Mouse (Mus musculus): ENCODE data around the gene Bcl2l2. TPM values are rescaled to one million over a fixed set of nuclear protein-coding genes. Genes with fewer than 3 reads are reported as not detected.
A peak's percentile ranks its signal among the peaks of the same experiment; 100 is the strongest.

Gene Bcl2l2
- total RNA-seq, 2 experiments from 2014 or later: 35.4 to 38.7 TPM

GRCm38 (mm10) chr14:54892200-54892599 lies 9.0 kb downstream of the Bcl2l2 start, which contains the start of gene Pabpn1:
Pabpn1 (plus strand) TSS chr14:54892500.
- DNase-seq (ENCODE audit: low spot score in 2 of 2): no peak

GRCm38 (mm10) chr14:54893651-54894181 lies 10.5 kb downstream of the Bcl2l2 start:
- DNase-seq (ENCODE audit: low spot score in 2 of 2): peak; percentile 84 to 95

GRCm38 (mm10) chr14:54894296-54895151 lies 11.3 kb downstream of the Bcl2l2 start:
- DNase-seq (ENCODE audit: low spot score in 2 of 2): peak; percentile 54 to 73

DNA sequence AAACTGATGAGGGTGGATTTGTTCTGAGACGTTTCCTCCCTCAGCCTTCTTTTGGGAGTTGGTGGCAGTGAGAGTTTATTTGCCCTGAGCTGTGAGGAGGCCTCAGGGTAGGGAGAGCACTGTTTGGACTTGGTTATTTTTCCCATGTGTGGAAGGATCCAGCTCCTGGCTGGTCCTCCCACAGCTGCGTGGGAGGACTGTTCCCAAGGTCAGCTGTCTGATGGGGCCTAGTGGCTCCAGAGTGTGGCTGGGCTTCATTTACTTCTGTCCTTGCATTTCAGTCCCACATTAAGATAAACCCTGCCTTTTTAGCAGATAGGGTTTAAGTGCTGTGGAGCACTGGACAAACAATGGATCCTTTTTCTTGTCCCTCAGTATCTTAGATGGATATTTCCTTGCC lies 14.3 kb downstream of the Bcl2l2 start:
- DNase-seq (ENCODE audit: low spot score in 2 of 2): no peak

GRCm38 (mm10) chr14:54900383-54900782 lies 17.2 kb downstream of the Bcl2l2 start:
- peak in 1 of 2 experiments; percentile 59 for DNase-seq (ENCODE audit: low spot score in 2 of 2)

GRCm38 (mm10) chr14:54903641-54904040 lies 20.5 kb downstream of the Bcl2l2 start:
- no peak for DNase-seq (ENCODE audit: low spot score in 2 of 2)

DNA sequence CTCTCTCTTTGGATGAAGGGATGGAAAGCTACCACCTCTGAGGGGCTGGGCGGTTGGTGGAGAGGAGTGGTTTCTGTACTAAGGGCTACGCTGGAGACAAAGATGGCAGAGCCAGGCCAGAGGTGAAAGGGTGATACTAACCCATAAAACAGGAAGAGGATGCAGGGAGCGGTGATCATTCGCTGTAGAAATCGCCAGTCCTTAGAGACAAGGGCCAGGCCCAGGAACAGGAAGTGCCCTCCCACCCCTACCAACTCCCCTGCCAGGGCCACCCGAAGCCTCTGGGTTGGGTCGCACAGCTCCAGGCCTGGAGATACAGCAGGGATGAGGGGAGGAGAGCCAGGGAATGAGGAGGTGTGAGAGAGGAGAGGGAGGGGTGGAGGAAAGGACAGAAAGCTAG lies 25.5 kb downstream of the Bcl2l2 start:
- no peak for DNase-seq (ENCODE audit: low spot score in 2 of 2)

GRCm38 (mm10) chr14:54912109-54912850 lies 29.1 kb downstream of the Bcl2l2 start:
- DNase-seq (ENCODE audit: low spot score in 2 of 2): peak in 1 of 2 experiments; percentile 36

- peak; percentile 68 to 73 for DNase-seq (ENCODE audit: low spot score in 2 of 2)
These were observed 29.7 kb downstream of the Bcl2l2 start, which contains the start of gene Slc22a17 for GRCm38 (mm10) chr14:54912886-54913285. Slc22a17 (minus strand) TSS chr14:54913132.

GRCm38 (mm10) chr14:54913343-54913742 lies 30.2 kb downstream of the Bcl2l2 start:
- DNase-seq (ENCODE audit: low spot score in 2 of 2): no peak

- DNase-seq (ENCODE audit: low spot score in 2 of 2): no peak
These were observed 37.0 kb downstream of the Bcl2l2 start for GRCm38 (mm10) chr14:54920076-54920685.

DNA sequence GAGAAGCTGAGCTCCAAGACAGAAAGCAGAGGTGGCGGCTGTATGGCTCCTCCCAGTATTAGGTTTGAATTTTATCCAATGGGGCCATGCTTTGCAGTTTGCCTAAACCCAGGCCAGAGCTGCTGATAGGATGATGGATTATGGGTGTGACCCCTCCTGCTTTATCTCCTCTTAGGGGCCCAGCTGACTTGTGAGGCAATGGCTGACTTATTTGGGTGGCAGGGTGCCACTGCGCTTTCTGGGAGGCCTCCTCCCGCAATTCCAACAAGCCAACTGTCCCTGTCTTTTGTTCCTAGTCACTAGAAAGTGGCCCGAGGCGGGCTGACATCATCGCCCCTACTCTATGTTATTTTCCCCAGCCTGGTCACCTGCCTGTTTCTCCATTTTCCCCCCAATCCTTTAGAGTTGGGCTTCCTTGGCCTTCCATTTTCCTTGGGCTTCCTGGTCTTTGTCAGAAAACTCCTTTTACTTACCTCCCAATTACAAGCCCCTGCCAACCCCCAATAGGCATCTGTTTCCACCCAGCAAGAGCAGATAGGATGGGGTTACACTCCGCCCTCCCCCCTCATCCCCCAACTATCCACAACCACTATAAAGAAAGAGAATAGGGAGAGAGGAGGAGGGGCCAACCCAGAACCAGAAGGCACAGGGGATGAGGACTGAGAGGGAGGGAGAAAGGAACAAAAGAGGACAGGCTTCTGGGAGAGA lies 41.6 kb downstream of the Bcl2l2 start:
- DNase-seq (ENCODE audit: low spot score in 2 of 2): peak in 1 of 2 experiments; percentile 69

DNA sequence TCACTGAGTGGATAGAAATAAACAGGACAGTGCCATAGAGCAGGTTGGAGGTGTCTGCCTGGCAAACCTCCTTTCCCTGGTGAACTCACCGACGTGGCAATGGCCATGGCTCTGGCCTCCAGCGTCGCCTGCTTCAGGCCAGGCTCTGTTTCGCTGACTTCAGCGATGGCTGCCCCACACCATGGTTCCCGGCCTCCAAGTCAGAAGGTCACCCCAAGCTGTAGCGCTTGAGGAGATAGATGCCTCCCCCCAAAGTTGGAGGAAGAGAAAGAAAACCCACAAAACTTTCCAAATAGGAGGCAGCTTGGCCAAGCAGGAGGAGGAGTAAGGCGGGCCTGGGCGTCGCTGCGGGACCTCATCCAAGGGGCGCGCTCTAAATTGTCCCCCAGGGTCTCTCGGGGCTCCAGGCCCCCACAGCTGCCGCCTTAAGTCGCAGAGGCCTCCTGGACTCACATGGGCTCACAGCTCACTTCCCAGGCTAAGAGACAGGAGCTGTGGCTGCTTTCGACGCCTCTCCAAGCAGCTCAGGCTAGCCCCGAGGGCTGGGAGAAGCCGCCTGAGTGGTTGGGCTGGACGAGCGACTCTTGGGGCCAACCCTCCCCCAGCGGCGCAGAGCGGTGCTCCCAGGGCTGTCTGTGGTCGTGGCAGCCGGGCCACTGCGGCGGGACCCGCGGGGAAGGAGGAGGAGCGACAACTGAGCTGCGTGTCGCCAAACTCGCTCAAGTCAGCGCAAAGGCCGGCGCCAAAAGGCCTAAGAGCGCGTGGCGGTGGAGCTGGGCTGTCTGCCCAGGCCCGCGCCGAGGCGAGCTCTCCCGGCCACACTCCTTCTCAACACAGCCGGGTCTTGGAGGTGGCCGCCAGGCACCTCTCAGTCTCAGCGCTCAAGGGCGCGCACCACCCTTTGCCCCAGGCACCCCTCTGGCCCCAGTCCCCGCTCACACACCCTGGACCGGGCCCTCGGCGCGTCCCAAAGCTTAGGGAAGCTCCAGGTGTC lies 42.5 kb downstream of the Bcl2l2 start, which contains the start of gene Efs:
TSS of gene Efs (minus strand) at position 778 of the 994 bp plus-strand sequence.
- DNase-seq (ENCODE audit: low spot score in 2 of 2): peak; percentile 60 to 83

DNA sequence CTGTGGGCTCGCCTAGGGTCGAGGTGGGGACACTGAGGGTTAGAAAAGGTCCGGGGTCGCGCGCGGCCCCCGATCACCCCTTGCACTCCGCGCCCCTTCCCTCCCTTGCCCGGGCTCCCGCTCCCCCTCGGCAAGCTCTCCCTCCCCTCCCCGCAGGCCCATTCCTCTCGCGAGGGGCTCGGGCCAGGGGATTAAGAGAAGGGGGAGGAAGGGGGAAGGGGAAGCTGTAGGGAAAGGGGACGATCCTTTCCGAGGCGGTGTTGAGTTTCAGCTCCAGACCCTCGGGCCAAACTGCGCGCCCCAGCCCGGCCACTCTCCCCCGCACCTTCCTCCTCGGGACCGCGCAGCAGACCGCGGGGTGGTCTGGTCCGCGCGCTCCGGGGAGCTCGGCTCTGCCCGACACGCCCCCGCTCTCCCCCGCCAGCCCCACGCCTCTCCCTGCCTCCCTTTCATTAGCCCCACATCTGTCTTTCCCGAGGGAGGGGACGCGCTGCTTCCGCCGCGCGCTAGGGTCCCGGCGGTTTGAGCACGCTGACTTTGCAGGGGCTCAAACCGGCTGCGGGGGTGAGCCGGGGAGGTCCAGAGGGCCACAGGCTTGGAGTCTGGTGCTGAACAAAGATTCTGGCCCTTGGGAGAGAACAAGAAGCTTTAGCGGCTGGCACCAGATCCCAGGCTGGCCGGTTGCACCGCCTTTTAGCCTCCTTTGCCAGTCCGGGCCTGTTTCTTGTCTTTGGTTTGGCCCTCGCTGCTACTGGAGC lies 43.4 kb downstream of the Bcl2l2 start:
- peak; percentile 82 to 85 for DNase-seq (ENCODE audit: low spot score in 2 of 2)

GRCm38 (mm10) chr14:54927296-54927695 lies 44.1 kb downstream of the Bcl2l2 start:
- DNase-seq (ENCODE audit: low spot score in 2 of 2): no peak

GRCm38 (mm10) chr14:54929801-54930200 lies 46.6 kb downstream of the Bcl2l2 start:
- DNase-seq (ENCODE audit: low spot score in 2 of 2): no peak

- DNase-seq (ENCODE audit: low spot score in 2 of 2): no peak
These were observed 47.3 kb downstream of the Bcl2l2 start for GRCm38 (mm10) chr14:54930431-54930830.

GRCm38 (mm10) chr14:54932645-54933150 lies 49.5 kb downstream of the Bcl2l2 start, which contains the start of gene Il25:
Il25 (plus strand) TSS chr14:54932695.
- DNase-seq (ENCODE audit: low spot score in 2 of 2): no peak
